Mouse (Mus musculus) c-Kit-negative CD71-positive TER-119-positive erythroid progenitor cells, embryonic 14.5 days (primary cell): ENCODE results near the gene Krt84.

Experiments used
- DNase-seq: peaks from one replicate; pipeline ENCODE4 v3.0.0-alpha.2; 2013; ENCODE audit warnings: low read depth, low spot score

Krt84 gene

GRCm38 (mm10) chr15:101495266-101495665 is 37.4 kb downstream of the Krt84 start:
- no peak for DNase-seq

- no peak for DNase-seq
These were observed 38.4 kb downstream of the Krt84 start for GRCm38 (mm10) chr15:101494203-101494602.

- no peak for DNase-seq
These were observed 38.9 kb downstream of the Krt84 start for GRCm38 (mm10) chr15:101493713-101494112.

- no peak for DNase-seq
These were observed 39.9 kb downstream of the Krt84 start for GRCm38 (mm10) chr15:101492718-101493117.

GRCm38 (mm10) chr15:101491431-101491830 is 41.2 kb downstream of the Krt84 start, which contains the start of gene Krt83:
Krt83 (minus strand) TSS chr15:101491512.
- DNase-seq, result no peak

- DNase-seq, result no peak
These were observed 46.5 kb downstream of the Krt84 start for GRCm38 (mm10) chr15:101485911-101486635.

- DNase-seq, result no peak
These were observed 47.7 kb downstream of the Krt84 start for GRCm38 (mm10) chr15:101484939-101485338.

- DNase-seq, result no peak
These were observed 49.0 kb downstream of the Krt84 start for GRCm38 (mm10) chr15:101483646-101484045.

GRCm38 (mm10) chr15:101482056-101482455 is 50.6 kb downstream of the Krt84 start:
- DNase-seq, result no peak

- no peak for DNase-seq
These were observed 53.0 kb downstream of the Krt84 start for GRCm38 (mm10) chr15:101479666-101480060.

- DNase-seq, result no peak
These were observed 53.5 kb downstream of the Krt84 start for GRCm38 (mm10) chr15:101479007-101479665.
